Mouse (Mus musculus) MEL (cell line): ENCODE measurements at regions not wholly inside any gene's neighbourhood (a gene's known extent, or its start where the extent isn't known, plus 50 kb on each side); places are given as distances from the start of the nearest gene placed in this dataset.

Source experiments
- DNase-seq: peaks from one replicate; pipeline ENCODE4 v3.0.0; 2011; ENCODE audit warnings: low read depth, low spot score
- H3K27ac ChIP-seq: 2 replicates; pipeline ENCODE4 v1.5.1; 2012; ENCODE audit warnings: low read depth, mild to moderate bottlenecking, control low read depth, low read length, moderate library complexity; ENCODE audit not compliant: control insufficient read depth
- H3K27me3 ChIP-seq, 2 experiments: fragments of 150-350 bp in 1 of 2; sonication (generic) in 1 of 2; 2 replicates each; pipeline ENCODE4 v1.6.1; 2012; ENCODE audit warnings: low read length in 2 of 2, mild to moderate bottlenecking in 2 of 2, improper control_type of control experiment in 1 of 2, moderate library complexity in 1 of 2; ENCODE audit not compliant: insufficient read depth in 2 of 2, control insufficient read depth in 1 of 2
- H3K36me3 ChIP-seq, 2 experiments: 2 replicates each; pipeline ENCODE4 v1.6.1; 2012 to 2014; ENCODE audit warnings: low read length in 2 of 2, improper control_type of control experiment in 1 of 2, inconsistent platforms in 1 of 2, mild to moderate bottlenecking in 1 of 2; ENCODE audit not compliant: insufficient read depth in 2 of 2, control insufficient read depth in 1 of 2
- H3K4me1 ChIP-seq, 2 experiments: fragments of 150-350 bp in 1 of 2; sonication (generic) in 1 of 2; 2 replicates each; pipeline ENCODE4 v1.6.1; 2012; ENCODE audit warnings: low read length in 2 of 2, improper control_type of control experiment in 1 of 2, mild to moderate bottlenecking in 1 of 2; ENCODE audit not compliant: insufficient read depth in 2 of 2, control insufficient read depth in 1 of 2
- H3K4me3 ChIP-seq, 2 experiments: fragments of 150-350 bp in 1 of 2; sonication (generic) in 1 of 2; 2 replicates each; pipeline ENCODE4 v1.5.1; 2012; ENCODE audit warnings: low read depth in 2 of 2, low read length in 2 of 2, mild to moderate bottlenecking in 2 of 2, moderate library complexity in 2 of 2, control low read depth in 1 of 2, improper control_type of control experiment in 1 of 2; ENCODE audit not compliant: control insufficient read depth in 1 of 2, insufficient read depth in 1 of 2
- H3K79me2 ChIP-seq: 2 replicates; pipeline ENCODE4 v1.6.1; 2012; ENCODE audit warnings: mild to moderate bottlenecking, low read length, moderate library complexity; ENCODE audit not compliant: control insufficient read depth, poor library complexity, insufficient read depth
- H3K9ac ChIP-seq: 2 replicates; pipeline ENCODE4 v1.6.1; 2012; ENCODE audit warnings: low read depth, mild to moderate bottlenecking, control low read depth, low read length, moderate library complexity; ENCODE audit not compliant: control insufficient read depth, poor library complexity, severe bottlenecking
- H3K9me3 ChIP-seq: fragments of 150-350 bp; sonication (generic); replicated peaks from 2 replicates; pipeline ENCODE4 v1.6.1; 2012; ENCODE audit warnings: mild to moderate bottlenecking, low read length, improper control_type of control experiment, moderate library complexity; ENCODE audit not compliant: insufficient read depth
- CHD1 ChIP-seq: IDR thresholded peaks from 2 replicates; pipeline ENCODE4 v1.6.1; 2012; ENCODE audit warnings: low read depth, mild to moderate bottlenecking, inconsistent platforms, low read length, improper control_type of control experiment
- CHD2 ChIP-seq: IDR thresholded peaks from 2 replicates; pipeline ENCODE4 v1.6.1; 2011; ENCODE audit warnings: low read length, improper control_type of control experiment
- CTCF ChIP-seq, 3 experiments: IDR thresholded peaks in 2 of 3; conservative IDR thresholded peaks in 1 of 3; 2 replicates each; pipeline ENCODE4 v1.5.1; 2011 to 2012; ENCODE audit warnings: low read length in 3 of 3, low read depth in 2 of 3, mild to moderate bottlenecking in 2 of 3, improper control_type of control experiment in 1 of 3, inconsistent platforms in 1 of 3, mixed read lengths in 1 of 3, moderate library complexity in 1 of 3; ENCODE audit not compliant: control insufficient read depth in 1 of 3, insufficient read depth in 1 of 3, poor library complexity in 1 of 3, severe bottlenecking in 1 of 3
- ELF1 ChIP-seq: IDR thresholded peaks from 2 replicates; pipeline ENCODE4 v1.6.1; 2014; ENCODE audit warnings: low read depth, mild to moderate bottlenecking, inconsistent platforms, low read length, improper control_type of control experiment, moderate library complexity
- EP300 ChIP-seq, 2 experiments: IDR thresholded peaks; 2 replicates each; pipeline ENCODE4 v1.6.1; 2011; ENCODE audit warnings: improper control_type of control experiment in 2 of 2, low read length in 2 of 2, low read depth in 1 of 2, mild to moderate bottlenecking in 1 of 2
- ETS1 ChIP-seq: IDR thresholded peaks from 2 replicates; pipeline ENCODE4 v1.6.1; 2012; ENCODE audit warnings: low read depth, mild to moderate bottlenecking, inconsistent platforms, low read length, improper control_type of control experiment, moderate library complexity
- GATA1 ChIP-seq: IDR thresholded peaks from 2 replicates; pipeline ENCODE4 v1.6.1; 2011; ENCODE audit warnings: low read depth, low read length, improper control_type of control experiment
- HCFC1 ChIP-seq: IDR thresholded peaks from 2 replicates; pipeline ENCODE4 v1.6.1; 2012; ENCODE audit warnings: low read depth, mild to moderate bottlenecking, inconsistent platforms, low read length, improper control_type of control experiment, moderate library complexity
- JUND ChIP-seq: IDR thresholded peaks from 2 replicates; pipeline ENCODE4 v1.6.1; 2011; ENCODE audit warnings: low read depth, mild to moderate bottlenecking, improper control_type of control experiment, low read length
- KAT2A ChIP-seq: conservative IDR thresholded peaks from 2 replicates; pipeline ENCODE4 v1.6.1; 2012; ENCODE audit warnings: low read depth, low read length, improper control_type of control experiment, inconsistent platforms
- MAFK ChIP-seq: IDR thresholded peaks from 2 replicates; pipeline ENCODE4 v1.6.1; 2011; ENCODE audit warnings: low read depth, mild to moderate bottlenecking, low read length, improper control_type of control experiment, borderline replicate concordance
- MAZ ChIP-seq: IDR thresholded peaks from 2 replicates; pipeline ENCODE4 v1.6.1; 2012; ENCODE audit warnings: low read depth, mild to moderate bottlenecking, inconsistent platforms, low read length, improper control_type of control experiment
- MEF2A ChIP-seq: IDR thresholded peaks from 2 replicates; pipeline ENCODE4 v1.6.1; 2014; ENCODE audit warnings: low read depth, mild to moderate bottlenecking, inconsistent platforms, low read length, improper control_type of control experiment; ENCODE audit not compliant: poor library complexity, insufficient replicate concordance, severe bottlenecking; ENCODE audit errors: extremely low read depth
- MXI1 ChIP-seq: IDR thresholded peaks from 2 replicates; pipeline ENCODE4 v1.6.1; 2011; ENCODE audit warnings: mild to moderate bottlenecking, low read depth, low read length, improper control_type of control experiment
- MYB ChIP-seq: IDR thresholded peaks from 2 replicates; pipeline ENCODE4 v1.6.1; 2011; ENCODE audit warnings: mild to moderate bottlenecking, low read depth, low read length, improper control_type of control experiment
- NELFE ChIP-seq: IDR thresholded peaks from 2 replicates; pipeline ENCODE4 v1.6.1; 2011; ENCODE audit warnings: low read depth, low read length, improper control_type of control experiment
- POLR2A ChIP-seq, 2 experiments: IDR thresholded peaks; 2 replicates each; pipeline ENCODE4 v1.6.1; 2011 to 2012; ENCODE audit warnings: low read length in 2 of 2, mild to moderate bottlenecking in 2 of 2, control low read depth in 1 of 2, improper control_type of control experiment in 1 of 2, low read depth in 1 of 2, moderate library complexity in 1 of 2; ENCODE audit not compliant: control insufficient read depth in 1 of 2, insufficient read depth in 1 of 2, poor library complexity in 1 of 2
- POLR2AphosphoS5 ChIP-seq: IDR thresholded peaks from 2 replicates; pipeline ENCODE4 v1.6.1; 2012; ENCODE audit warnings: low read depth, borderline replicate concordance, mild to moderate bottlenecking, inconsistent platforms, low read length, moderate library complexity, mixed read lengths
- RCOR1 ChIP-seq: IDR thresholded peaks from 2 replicates; pipeline ENCODE4 v1.6.1; 2012; ENCODE audit warnings: low read depth, mild to moderate bottlenecking, inconsistent platforms, low read length, improper control_type of control experiment
- SIN3A ChIP-seq: IDR thresholded peaks from 2 replicates; pipeline ENCODE4 v1.6.1; 2012; ENCODE audit warnings: low read length, improper control_type of control experiment, inconsistent platforms
- TAL1 ChIP-seq: IDR thresholded peaks from 2 replicates; pipeline ENCODE4 v1.6.1; 2012; ENCODE audit warnings: mild to moderate bottlenecking, inconsistent platforms, low read length, moderate library complexity, mixed read lengths
- TBP ChIP-seq: IDR thresholded peaks from 2 replicates; pipeline ENCODE4 v1.8.0; 2011; ENCODE audit warnings: low read depth, low read length, improper control_type of control experiment
- TCF12 ChIP-seq: IDR thresholded peaks from 2 replicates; pipeline ENCODE4 v1.6.1; 2014; ENCODE audit warnings: low read depth, mild to moderate bottlenecking, inconsistent platforms, low read length, improper control_type of control experiment, moderate library complexity
- UBTF ChIP-seq: IDR thresholded peaks from 2 replicates; pipeline ENCODE4 v1.6.1; 2012; ENCODE audit warnings: low read depth, mild to moderate bottlenecking, inconsistent platforms, low read length, improper control_type of control experiment, moderate library complexity, borderline replicate concordance; ENCODE audit not compliant: insufficient read depth
- USF2 ChIP-seq, 2 experiments: IDR thresholded peaks; 2 replicates each; pipeline ENCODE4 v1.6.1; 2011 to 2012; ENCODE audit warnings: improper control_type of control experiment in 2 of 2, low read length in 2 of 2, borderline replicate concordance in 1 of 2, inconsistent platforms in 1 of 2, low read depth in 1 of 2, mild to moderate bottlenecking in 1 of 2; ENCODE audit not compliant: insufficient read depth in 1 of 2
- ZMIZ1 ChIP-seq: IDR thresholded peaks from 2 replicates; pipeline ENCODE4 v1.6.1; 2012; ENCODE audit warnings: low read depth, mild to moderate bottlenecking, inconsistent platforms, low read length, improper control_type of control experiment, moderate library complexity

GRCm38 (mm10) chr2:147895691-147896090 is 151.1 kb downstream of the Foxa2 start:
- H3K9ac ChIP-seq, result no peak overlapping the region
- H3K4me3 ChIP-seq, result no peak overlapping the region
- H3K27ac ChIP-seq, result no peak overlapping the region
- peak; percentile 19 for DNase-seq
- no peaks in the 10 kb centered on the region for H3K79me2 ChIP-seq
- H3K9me3 ChIP-seq, result no peaks in the 10 kb centered on the region
- H3K4me1 ChIP-seq, result no peaks in the 10 kb centered on the region
- TF ChIP-seq MAFK (no peak), CTCF (IDR thresholded peaks at IDR 0.05 in 2 of 3, conservative IDR thresholded peaks at IDR 0.05 in 1 of 3; ENCODE audit: control insufficient read depth in 1 of 3, insufficient read depth in 1 of 3, low read depth in 2 of 3, low read length in 3 of 3, poor library complexity in 1 of 3, severe bottlenecking in 1 of 3) (peak; percentile 27 to 49 (median 38); a peak in 5 of 6 replicates)
- H3K36me3 ChIP-seq, result no peaks in the 10 kb centered on the region
- no peaks in the 10 kb centered on the region for H3K27me3 ChIP-seq

- Histone ChIP-seq H3K4me3 (no peak overlapping the region), H3K36me3 (no peaks in the 10 kb centered on the region), H3K9me3 (no peaks in the 10 kb centered on the region), H3K27ac (no peak overlapping the region), H3K27me3 (no peaks in the 10 kb centered on the region), H3K9ac (no peak overlapping the region), H3K4me1 (no peaks in the 10 kb centered on the region), H3K79me2 (no peaks in the 10 kb centered on the region)
- no peak for DNase-seq
- TF ChIP-seq MYB (no peak), KAT2A (no peak), MAZ (no peak), RCOR1 (no peak), TAL1 (no peak), TCF12 (no peak), CHD2 (no peak), GATA1 (no peak), POLR2A (IDR thresholded peaks at IDR 0.05; ENCODE audit: control insufficient read depth in 1 of 2, insufficient read depth in 1 of 2, low read depth in 1 of 2, low read length in 2 of 2, poor library complexity in 1 of 2) (no peak), ELF1 (no peak), EP300 (IDR thresholded peaks at IDR 0.05; ENCODE audit: low read depth in 1 of 2, low read length in 2 of 2) (no peak), TBP (no peak)
Measured at GRCm38 (mm10) chr2:147894213-147894612, 152.6 kb downstream of the Foxa2 start.

- H3K4me1 ChIP-seq, result no peaks in the 10 kb centered on the region
- H3K27me3 ChIP-seq, result no peaks in the 10 kb centered on the region
- no peak for DNase-seq
- no peak overlapping the region for H3K9ac ChIP-seq
- TF ChIP-seq MEF2A (no peak), CHD1 (no peak), HCFC1 (no peak), TBP (no peak), SIN3A (no peak), MAFK (no peak), JUND (no peak), MXI1 (no peak), GATA1 (no peak), ZMIZ1 (no peak), NELFE (no peak), USF2 (IDR thresholded peaks at IDR 0.05; ENCODE audit: borderline replicate concordance in 1 of 2, insufficient read depth in 1 of 2, low read depth in 1 of 2, low read length in 2 of 2) (no peak), EP300 (IDR thresholded peaks at IDR 0.05; ENCODE audit: low read depth in 1 of 2, low read length in 2 of 2) (no peak), RCOR1 (no peak), ETS1 (no peak), POLR2AphosphoS5 (no peak), UBTF (no peak)
- no peaks in the 10 kb centered on the region for H3K9me3 ChIP-seq
- H3K36me3 ChIP-seq, result no peaks in the 10 kb centered on the region
- no peaks in the 10 kb centered on the region for H3K79me2 ChIP-seq
- no peak overlapping the region for H3K27ac ChIP-seq
- no peak overlapping the region for H3K4me3 ChIP-seq
Measured at GRCm38 (mm10) chr2:147886191-147886590, 160.6 kb downstream of the Foxa2 start.
